ENCODE assay signal across 8 mouse cellular contexts in genomic region chr9:121719347-121720331, GRCm38 (mm10). TPM values are rescaled to one million over a fixed set of nuclear protein-coding genes. Genes with fewer than 3 reads are reported as not detected.
DNase-seq lines count a peak whose midpoint lies in the region; ATAC-seq and TF ChIP-seq lines count a peak whose summit lies in the region.

No protein-coding gene starts in this region.

- peak overlapping the region; percentile 87 for H3K4me2 ChIP-seq in kidney, embryonic 15.5 days

- H3K9me3 ChIP-seq in ES-E14 (ENCODE audit: control insufficient read depth, insufficient read depth, low read depth, low read length): no peaks in the 10 kb centered on the region
- H3K9me3 ChIP-seq in kidney, embryonic 15.5 days (replicated peaks): no peaks in the 10 kb centered on the region
- 0 out of 2 replicates have a peak, but pooled peaks cover 3% of the 10 kb centered on the region for H3K9me3 ChIP-seq in megakaryocyte, embryonic 14.5 days

- H3K36me3 ChIP-seq in C2C12 (ENCODE audit: control insufficient read depth, insufficient read depth) (peaks cover 13% of the 10 kb centered on the region), ES-E14 (ENCODE audit: control insufficient read depth, insufficient read depth, low read length, poor library complexity, severe bottlenecking) (no peaks in the 10 kb centered on the region)
- H3K36me3 ChIP-seq in kidney, embryonic 15.5 days: peaks cover 7% of the 10 kb centered on the region; the same call in 1 of the 2 replicates
- peaks cover 16% of the 10 kb centered on the region for H3K36me3 ChIP-seq in megakaryocyte, embryonic 14.5 days (replicated peaks; ENCODE audit: low read length)
- no peaks in the 10 kb centered on the region for H3K36me3 ChIP-seq in small intestine, adult 2 months (ENCODE audit: control insufficient read depth, insufficient read depth, low read length)

- H3K4me1 ChIP-seq in ES-E14 (ENCODE audit: control insufficient read depth in 2 of 2, insufficient read depth in 2 of 2, low read length in 2 of 2, poor library complexity in 1 of 2): no peaks in the 10 kb centered on the region
- H3K4me1 ChIP-seq in kidney, embryonic 15.5 days: peaks cover 22% of the 10 kb centered on the region
- peaks cover 42% of the 10 kb centered on the region for H3K4me1 ChIP-seq in megakaryocyte, embryonic 14.5 days
- no peaks in the 10 kb centered on the region; the same call in 1 of the 2 replicates for H3K4me1 ChIP-seq in small intestine, adult 2 months (ENCODE audit: control insufficient read depth, insufficient read depth, insufficient read length, low read length)

- H3K27ac ChIP-seq in ES-E14 (ENCODE audit: insufficient read depth, low read depth, low read length, poor library complexity, severe bottlenecking): no peak overlapping the region
- H3K27ac ChIP-seq in kidney, embryonic 15.5 days: peak overlapping the region; percentile 96
- peak overlapping the region; percentile 74 for H3K27ac ChIP-seq in small intestine, adult 2 months (ENCODE audit: insufficient read depth, low read depth, low read length)

- TF ChIP-seq POLR2A in small intestine, adult 2 months (IDR thresholded peaks at IDR 0.05; ENCODE audit: low read depth, low read length): peak; percentile 20

- in situ Hi-C loops in ES-E14 (cut with MboI; ENCODE audit: low sequenced_read_pairs in 2 of 2, unreplicated experiment in 2 of 2): no loop called here

- H3K27me3 ChIP-seq in C2C12 (ENCODE audit: control insufficient read depth, insufficient read depth, insufficient read length): no peaks in the 10 kb centered on the region
- H3K27me3 ChIP-seq in kidney, embryonic 15.5 days: no peaks in the 10 kb centered on the region
- H3K27me3 ChIP-seq in megakaryocyte, embryonic 14.5 days (replicated peaks): no peaks in the 10 kb centered on the region
- H3K27me3 ChIP-seq in small intestine, adult 2 months (ENCODE audit: control insufficient read depth, insufficient read depth, low read length): no peaks in the 10 kb centered on the region

- TF ChIP-seq CTCF in C2C12 (IDR thresholded peaks at IDR 0.05; ENCODE audit: control insufficient read depth, insufficient read depth, insufficient read length): no peak
- TF ChIP-seq CTCF in small intestine, adult 2 months (IDR thresholded peaks at IDR 0.05; ENCODE audit: extremely low read depth, insufficient read length, insufficient replicate concordance, low read depth, low read length): no peak; the same call in 1 of the 2 replicates

- H3ac ChIP-seq in C2C12 (ENCODE audit: control insufficient read depth, insufficient read length, low read depth): peak overlapping the region; percentile 97

- peak overlapping the region; percentile 89 for H3K9ac ChIP-seq in ES-E14 (ENCODE audit: insufficient read depth, low read depth, low read length, poor library complexity, severe bottlenecking)
- peak overlapping the region; percentile 95 for H3K9ac ChIP-seq in kidney, embryonic 15.5 days

- peak overlapping the region; percentile 63 for H3K4me3 ChIP-seq in C2C12 (ENCODE audit: insufficient read depth, poor library complexity, severe bottlenecking)
- H3K4me3 ChIP-seq in ES-E14 (ENCODE audit: insufficient read depth in 1 of 2, low read depth in 1 of 2, low read length in 2 of 2, poor library complexity in 1 of 2, severe bottlenecking in 1 of 2): peak overlapping the region; percentile 89 to 92
- H3K4me3 ChIP-seq in kidney, embryonic 15.5 days (replicated peaks): peak overlapping the region; percentile 87
- H3K4me3 ChIP-seq in megakaryocyte, embryonic 14.5 days (replicated peaks): peak overlapping the region; percentile 100
- H3K4me3 ChIP-seq in small intestine, adult 2 months (ENCODE audit: low read depth, low read length): peak overlapping the region; percentile 73

- WGBS in kidney, embryonic 15.5 days: under 1% methylated on average over 55 of the region's 87 CpGs
- WGBS in small intestine, adult 2 months: under 1% methylated on average over 78 of the region's 87 CpGs

- DNase-seq in ES-E14 (ENCODE audit: low read depth, low spot score): no peak
- DNase-seq in cerebellum, postnatal 10 days: peak; percentile 74 to 75
- peak; percentile 69 for DNase-seq in gastrocnemius, postnatal 10 days
- DNase-seq in frontal cortex, postnatal 14 days (ENCODE audit: low spot score in 2 of 2): no peak

- H3K79me2 ChIP-seq in C2C12 (ENCODE audit: control insufficient read depth, insufficient read depth): peaks cover 55% of the 10 kb centered on the region

- H3K79me3 ChIP-seq in C2C12 (ENCODE audit: low read depth): peaks cover 46% of the 10 kb centered on the region

- ATAC-seq in kidney, embryonic 15.5 days (replicated peaks; ENCODE audit: low FRiP score): peak; percentile 81

TF ChIP-seq in C2C12, 6 proteins besides CTCF, POLR2A, EP300 and RAD21:
- TF ChIP-seq CEBPB (IDR thresholded peaks at IDR 0.05; ENCODE audit: low read depth): no peak
- no peak for TF ChIP-seq MYOG (IDR thresholded peaks at IDR 0.05; ENCODE audit: control insufficient read depth, extremely low read depth, insufficient read length)
- no peak for TF ChIP-seq MAX (IDR thresholded peaks at IDR 0.05)
- TF ChIP-seq MYOD1 (IDR thresholded peaks at IDR 0.05; ENCODE audit: control insufficient read depth, insufficient read length, low read depth): no peak
- no peak for TF ChIP-seq FOSL1 (IDR thresholded peaks at IDR 0.05; ENCODE audit: insufficient read depth, low read length, poor library complexity, severe bottlenecking)
- no peak for TF ChIP-seq USF1 (IDR thresholded peaks at IDR 0.05; ENCODE audit: low read depth)

TF ChIP-seq in ES-E14, 5 proteins besides CTCF, POLR2A, EP300 and RAD21:
- TF ChIP-seq HCFC1 (IDR thresholded peaks at IDR 0.05; ENCODE audit: borderline replicate concordance, insufficient read depth, low read length): no peak
- TF ChIP-seq ZC3H11A (IDR thresholded peaks at IDR 0.05; ENCODE audit: borderline replicate concordance, low read depth, low read length): no peak
- TF ChIP-seq CHD2 (IDR thresholded peaks at IDR 0.05; ENCODE audit: low read depth, low read length): peak; percentile 28; the same call in 1 of the 2 replicates
- no peak for TF ChIP-seq MAFK (IDR thresholded peaks at IDR 0.05; ENCODE audit: insufficient read depth, low read depth, low read length)
- peak; percentile 92 for TF ChIP-seq ZNF384 (IDR thresholded peaks at IDR 0.05; ENCODE audit: low read depth, low read length)

RNA-seq across cellular contexts. Expression of gene Nktr, which starts 0.7 kb away (rescaled TPM):
- 10.7 TPM for polyA plus RNA-seq in C2C12 (2012; fragmentation: generic; extraction: Trizol)
- total RNA-seq in ES-E14 (2012; rRNA removed): 57.8 and 69.6 TPM in 2 replicates
- 10 to 100 TPM; 36.5 to 57.9 TPM for total RNA-seq in gastrocnemius, postnatal 10 days (2021)
- 59.6 and 67.8 TPM in 2 replicates for polyA plus RNA-seq in kidney, embryonic 15.5 days (2015; fragmentation: Nextera tagmentation; extraction: Ambion mirVana)
- 4.4 and 6.4 TPM in 2 replicates for polyA plus RNA-seq in megakaryocyte, embryonic 14.5 days (2012; ENCODE audit: insufficient read depth, low replicate concordance)
- polyA plus RNA-seq in small intestine, adult 2 months (2012; rRNA removed): 16.7 and 30.2 TPM in 2 replicates

RNA-seq across cellular contexts. Expression of gene Ss18l2, which starts 9.5 kb away (rescaled TPM):
- polyA plus RNA-seq in C2C12 (2012; fragmentation: generic; extraction: Trizol): 44.7 TPM
- total RNA-seq in ES-E14 (2012; rRNA removed): 22.3 and 40.8 TPM in 2 replicates
- total RNA-seq in gastrocnemius, postnatal 10 days (2021): 10 to 100 TPM; 80.2 to 85.8 TPM
- 113 and 128 TPM in 2 replicates for polyA plus RNA-seq in kidney, embryonic 15.5 days (2015; fragmentation: Nextera tagmentation; extraction: Ambion mirVana)
- 30.1 and 45.4 TPM in 2 replicates for polyA plus RNA-seq in megakaryocyte, embryonic 14.5 days (2012; ENCODE audit: insufficient read depth, low replicate concordance)
- polyA plus RNA-seq in small intestine, adult 2 months (2012; rRNA removed): 10.9 and 11.6 TPM in 2 replicates

RNA-seq across cellular contexts. Expression of gene Sec22c, which starts 14.3 kb away (rescaled TPM):
- polyA plus RNA-seq in C2C12 (2012; fragmentation: generic; extraction: Trizol): 8.0 TPM
- 8.4 and 11.2 TPM in 2 replicates for total RNA-seq in ES-E14 (2012; rRNA removed)
- 1 to 10 TPM; 4.7 to 5.5 TPM for total RNA-seq in gastrocnemius, postnatal 10 days (2021)
- polyA plus RNA-seq in kidney, embryonic 15.5 days (2015; fragmentation: Nextera tagmentation; extraction: Ambion mirVana): 10.5 and 10.6 TPM in 2 replicates
- polyA plus RNA-seq in megakaryocyte, embryonic 14.5 days (2012; ENCODE audit: insufficient read depth, low replicate concordance): 1.2 and 2.4 TPM in 2 replicates
- 18.2 and 27.0 TPM in 2 replicates for polyA plus RNA-seq in small intestine, adult 2 months (2012; rRNA removed)

RNA-seq across cellular contexts. Expression of gene Zfp651, which starts 39.5 kb away (rescaled TPM):
- 16.0 TPM for polyA plus RNA-seq in C2C12 (2012; fragmentation: generic; extraction: Trizol)
- 6.7 and 8.0 TPM in 2 replicates for total RNA-seq in ES-E14 (2012; rRNA removed)
- 10 to 100 TPM; 72.2 to 76.5 TPM for total RNA-seq in gastrocnemius, postnatal 10 days (2021)
- 12.8 and 15.3 TPM in 2 replicates for polyA plus RNA-seq in kidney, embryonic 15.5 days (2015; fragmentation: Nextera tagmentation; extraction: Ambion mirVana)
- 1.9 and 2.9 TPM in 2 replicates for polyA plus RNA-seq in megakaryocyte, embryonic 14.5 days (2012; ENCODE audit: insufficient read depth, low replicate concordance)
- 5.9 and 8.9 TPM in 2 replicates for polyA plus RNA-seq in small intestine, adult 2 months (2012; rRNA removed)

RNA-seq across cellular contexts. Expression of gene Klhl40, which starts 57.8 kb away (rescaled TPM):
- polyA plus RNA-seq in C2C12 (2012; fragmentation: generic; extraction: Trizol): 2.7 TPM
- total RNA-seq in ES-E14 (2012; rRNA removed): 0.21 and 0.62 TPM in 2 replicates
- 100 to 1,000 TPM; 113 to 118 TPM for total RNA-seq in gastrocnemius, postnatal 10 days (2021)
- polyA plus RNA-seq in kidney, embryonic 15.5 days (2015; fragmentation: Nextera tagmentation; extraction: Ambion mirVana): 1.8 and 2.9 TPM in 2 replicates
- not detected in 2 replicates for polyA plus RNA-seq in megakaryocyte, embryonic 14.5 days (2012; ENCODE audit: insufficient read depth, low replicate concordance)
- 0.14 TPM in 1 of 2 replicates, not detected in the other for polyA plus RNA-seq in small intestine, adult 2 months (2012; rRNA removed)

Comparison
In these comparisons a context has a peak if more than half of its experiments do, and no peak if none do; other contexts are left out.
1. DNase-seq: peak in cerebellum, postnatal 10 days (2 of 2) and gastrocnemius, postnatal 10 days (single experiment); none in ES-E14 (single experiment) and frontal cortex, postnatal 14 days (0 of 2).
2. Peak in every context shown above with its lines, with median percentiles within 50 percentile points of each other: H3K4me3 ChIP-seq.